Mouse (Mus musculus) kidney, postnatal 0 days (tissue): ENCODE measurements at regions not wholly inside any gene's neighbourhood (a gene's known extent, or its start where the extent isn't known, plus 50 kb on each side); places are given as distances from the start of the nearest gene placed in this dataset.

Experiments
- ATAC-seq: fragments of 200-750 bp; cut with Nextera tagmentation; replicated peaks from 2 replicates; pipeline ENCODE4 v1.8.0; 2017; ENCODE audit warnings: low read depth, moderate number of reproducible peaks, moderate TSS enrichment, moderate library complexity; ENCODE audit not compliant: low FRiP score
- DNase-seq: peaks from one replicate; pipeline ENCODE4 v3.0.0-alpha.2; 2016; ENCODE audit warnings: low spot score
- H3K27ac ChIP-seq: fragments of 300-500 bp; sonication (generic); 2 replicates; pipeline ENCODE4 v1.5.1; 2014; ENCODE audit warnings: mild to moderate bottlenecking
- H3K27me3 ChIP-seq: fragments of 300-500 bp; sonication (generic); 2 replicates; pipeline ENCODE4 v1.6.1; 2014; ENCODE audit warnings: low read length, mixed read lengths; ENCODE audit not compliant: insufficient read depth
- H3K36me3 ChIP-seq: fragments of 300-500 bp; sonication (generic); 2 replicates; pipeline ENCODE4 v1.6.1; 2014; ENCODE audit warnings: low read length, mixed read lengths; ENCODE audit not compliant: insufficient read depth
- H3K4me1 ChIP-seq: fragments of 300-500 bp; sonication (generic); replicated peaks from 2 replicates; pipeline ENCODE4 v1.6.1; 2014; ENCODE audit warnings: antibody characterized with exemption, low read length, mixed read lengths; ENCODE audit not compliant: insufficient read depth
- H3K4me2 ChIP-seq: fragments of 300-500 bp; sonication (generic); 2 replicates; pipeline ENCODE4 v1.6.1; 2014; ENCODE audit warnings: mild to moderate bottlenecking, low read length, moderate library complexity, mixed read lengths
- H3K4me3 ChIP-seq: fragments of 300-500 bp; sonication (generic); replicated peaks from 2 replicates; pipeline ENCODE4 v1.5.1; 2014; ENCODE audit warnings: low read depth, low read length
- H3K9ac ChIP-seq: fragments of 300-500 bp; sonication (generic); 2 replicates; pipeline ENCODE4 v1.6.1; 2014; ENCODE audit warnings: low read depth, low read length
- H3K9me3 ChIP-seq: fragments of 300-500 bp; sonication (generic); replicated peaks from 2 replicates; pipeline ENCODE4 v1.6.1; 2016; ENCODE audit warnings: low read length, inconsistent platforms, mixed read lengths
- CTCF ChIP-seq: IDR thresholded peaks from 2 replicates; pipeline ENCODE4 v1.5.1; 2016; ENCODE audit warnings: antibody characterized with exemption, low read depth, mild to moderate bottlenecking, moderate library complexity
- WGBS: fragments of 180-500 bp; shearing (Covaris S2); extraction: QIAGEN DNeasy Blood & Tissue Kit; methylation state at CpG from one replicate; pipeline ENCODE4 v1.1.7; 2014; 5-methylcytosine and 5-hydroxymethylcytosine counted together

- WGBS: 19% methylated on average over 19 of the region's 19 CpGs
- DNase-seq: no peak
- H3K27ac ChIP-seq: no peak overlapping the region
Measured at GRCm38 (mm10) chr19:53460312-53461024, 68.4 kb upstream of the Dusp5 start.

GRCm38 (mm10) chr19:53459407-53459788 is 69.0 kb upstream of the Smndc1 start:
- H3K4me1 ChIP-seq: peaks cover 5% of the 10 kb centered on the region; the same call in 1 of the 2 replicates
- ATAC-seq (no peak), DNase-seq (no peak)
- WGBS: 28% methylated on average over 3 of the region's 3 CpGs
- H3K4me2 ChIP-seq: no peak overlapping the region
- H3K36me3 ChIP-seq: no peaks in the 10 kb centered on the region
- H3K27ac ChIP-seq: no peak overlapping the region
- no peak for TF ChIP-seq CTCF
- H3K9ac ChIP-seq: no peak overlapping the region
- H3K4me3 ChIP-seq: no peak overlapping the region
- no peaks in the 10 kb centered on the region for H3K9me3 ChIP-seq
- no peaks in the 10 kb centered on the region for H3K27me3 ChIP-seq

More at GRCm38 (mm10) chr19:53460312-53461024, 68.4 kb upstream of the Dusp5 start:
- Histone ChIP-seq H3K4me3 (no peak overlapping the region), H3K27me3 (no peaks in the 10 kb centered on the region), H3K4me1 (peaks cover 5% of the 10 kb centered on the region; the same call in 1 of the 2 replicates), H3K9me3 (no peaks in the 10 kb centered on the region), H3K36me3 (no peaks in the 10 kb centered on the region), H3K4me2 (peak overlapping the region; percentile 18; the same call in 1 of the 2 replicates), H3K9ac (no peak overlapping the region)
- no peak for ATAC-seq
- no peak for TF ChIP-seq CTCF

- H3K36me3 ChIP-seq: no peaks in the 10 kb centered on the region
- DNase-seq (peak; percentile 28), ATAC-seq (no peak)
- no peak overlapping the region for H3K9ac ChIP-seq
- TF ChIP-seq CTCF: no peak
- no peaks in the 10 kb centered on the region for H3K9me3 ChIP-seq
- H3K27ac ChIP-seq: no peak overlapping the region
- peaks cover 5% of the 10 kb centered on the region; the same call in 1 of the 2 replicates for H3K4me1 ChIP-seq
- H3K4me3 ChIP-seq: no peak overlapping the region
- H3K4me2 ChIP-seq: no peak overlapping the region
- no peaks in the 10 kb centered on the region for H3K27me3 ChIP-seq
- 28% methylated on average over 10 of the region's 10 CpGs for WGBS
Measured at GRCm38 (mm10) chr19:53458770-53459406, 68.5 kb upstream of the Smndc1 start.

DNA sequence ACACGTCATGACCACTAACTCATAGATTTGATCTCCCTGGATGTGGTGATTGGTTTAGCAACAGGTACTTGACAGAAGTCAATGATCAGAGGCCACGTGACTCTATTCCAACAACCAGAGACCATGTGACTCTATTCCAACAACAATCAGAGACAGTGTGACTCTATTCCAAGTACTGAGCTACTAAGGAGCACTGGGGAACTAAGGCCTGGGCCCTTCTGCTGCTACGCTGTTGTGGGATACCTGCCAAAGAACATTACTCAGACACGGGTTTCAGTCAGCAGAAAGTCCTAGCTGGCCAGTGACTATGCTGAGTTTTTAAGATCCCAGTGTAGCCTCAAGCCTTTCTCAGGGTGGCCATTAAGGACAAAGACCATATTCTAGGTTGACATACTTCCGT is 66.3 kb upstream of the Smndc1 start:
- 79% methylated on average over 5 of the region's 5 CpGs for WGBS
- no peaks in the 10 kb centered on the region for H3K27me3 ChIP-seq
- no peak overlapping the region for H3K4me3 ChIP-seq
- H3K4me2 ChIP-seq: no peak overlapping the region
- no peak for ATAC-seq
- no peak overlapping the region for H3K9ac ChIP-seq
- TF ChIP-seq CTCF: no peak
- no peaks in the 10 kb centered on the region for H3K36me3 ChIP-seq
- DNase-seq: no peak
- peaks cover 10% of the 10 kb centered on the region for H3K4me1 ChIP-seq
- H3K27ac ChIP-seq: no peak overlapping the region
- no peaks in the 10 kb centered on the region for H3K9me3 ChIP-seq

- TF ChIP-seq CTCF: no peak
- Histone ChIP-seq H3K9me3 (no peaks in the 10 kb centered on the region), H3K4me2 (no peak overlapping the region), H3K9ac (no peak overlapping the region), H3K4me3 (no peak overlapping the region), H3K27ac (no peak overlapping the region), H3K27me3 (no peaks in the 10 kb centered on the region), H3K4me1 (peaks cover 13% of the 10 kb centered on the region), H3K36me3 (no peaks in the 10 kb centered on the region)
- DNase-seq (no peak), ATAC-seq (no peak)
- WGBS: 84% methylated on average over 4 of the region's 4 CpGs
Measured at GRCm38 (mm10) chr19:53454571-53454970, 64.2 kb upstream of the Smndc1 start.

DNA sequence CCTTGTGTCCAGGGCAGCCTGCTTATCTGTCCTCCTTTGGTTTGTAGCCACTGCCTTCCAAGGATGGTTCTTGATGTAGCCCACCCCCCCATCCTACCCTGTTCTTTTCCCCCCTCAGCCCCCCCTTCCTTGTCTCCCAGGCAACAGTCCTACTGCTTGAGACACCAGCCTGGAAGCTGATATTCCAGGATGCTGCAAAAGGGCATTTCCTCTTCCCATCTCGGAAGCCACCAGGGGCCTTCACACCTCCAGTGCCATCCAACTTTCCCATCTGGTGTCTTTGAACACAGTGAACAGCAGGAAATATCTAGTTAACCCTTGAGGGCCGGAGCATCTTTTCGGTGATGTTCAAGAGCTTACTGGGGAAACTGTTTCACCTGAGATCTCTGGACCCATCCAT is 63.7 kb upstream of the Smndc1 start:
- TF ChIP-seq CTCF: no peak
- WGBS: 70% methylated on average over 3 of the region's 3 CpGs
- Histone ChIP-seq H3K4me1 (peaks cover 13% of the 10 kb centered on the region), H3K27me3 (no peaks in the 10 kb centered on the region), H3K9ac (no peak overlapping the region), H3K4me2 (no peak overlapping the region), H3K36me3 (no peaks in the 10 kb centered on the region), H3K9me3 (no peaks in the 10 kb centered on the region), H3K4me3 (no peak overlapping the region), H3K27ac (no peak overlapping the region)
- ATAC-seq (0 out of 2 replicates have a peak, but pooled peaks have one; percentile 30), DNase-seq (no peak)
